Mouse (Mus musculus) hindbrain, embryonic 12.5 days (tissue): ENCODE data around the gene Rbfox1. TPM values are rescaled to one million over a fixed set of nuclear protein-coding genes. Genes with fewer than 3 reads are reported as not detected.

Experiments used
- ATAC-seq: fragments of 200-750 bp; cut with Nextera tagmentation; 2 replicates; pipeline ENCODE4 v1.8.0; 2017; ENCODE audit warnings: moderate TSS enrichment; ENCODE audit not compliant: low FRiP score
- H3K27ac ChIP-seq: fragments of 300-500 bp; sonication (generic); 2 replicates; pipeline ENCODE4 v1.5.1; 2016; ENCODE audit warnings: mild to moderate bottlenecking
- H3K27me3 ChIP-seq: fragments of 300-500 bp; sonication (generic); 2 replicates; pipeline ENCODE4 v1.6.1; 2016; ENCODE audit warnings: mild to moderate bottlenecking
- H3K36me3 ChIP-seq: fragments of 300-500 bp; sonication (generic); 2 replicates; pipeline ENCODE4 v1.6.1; 2016; ENCODE audit warnings: mild to moderate bottlenecking
- H3K4me1 ChIP-seq: fragments of 300-500 bp; sonication (generic); 2 replicates; pipeline ENCODE4 v1.6.1; 2016
- H3K4me2 ChIP-seq: fragments of 300-500 bp; sonication (generic); replicated peaks from 2 replicates; pipeline ENCODE4 v1.6.1; 2016; ENCODE audit warnings: mild to moderate bottlenecking
- H3K4me3 ChIP-seq: fragments of 300-500 bp; sonication (generic); 2 replicates; pipeline ENCODE4 v1.5.1; 2016; ENCODE audit warnings: mild to moderate bottlenecking
- H3K9ac ChIP-seq: fragments of 300-500 bp; sonication (generic); 2 replicates; pipeline ENCODE4 v1.6.1; 2016; ENCODE audit warnings: mild to moderate bottlenecking, moderate library complexity
- H3K9me3 ChIP-seq: fragments of 300-500 bp; sonication (generic); replicated peaks from 2 replicates; pipeline ENCODE4 v1.6.1; 2016; ENCODE audit warnings: mild to moderate bottlenecking
- WGBS: fragments of 180-500 bp; shearing (Covaris S2); methylation state at CpG from one replicate; pipeline ENCODE4 v1.1.7; 2016; 5-methylcytosine and 5-hydroxymethylcytosine counted together
- polyA plus RNA-seq: library from polyadenylated mRNA; unstranded; fragments of >200 nt; fragmentation: Nextera tagmentation; extraction: Ambion mirVana; gene quantifications from 2 replicates; pipeline ENCODE4 v1.2.1, GENCODE M21; 2016

The Rbfox1 gene
- polyA plus RNA-seq, 1 experiment from 2014 or later = 50.1 TPM

DNA sequence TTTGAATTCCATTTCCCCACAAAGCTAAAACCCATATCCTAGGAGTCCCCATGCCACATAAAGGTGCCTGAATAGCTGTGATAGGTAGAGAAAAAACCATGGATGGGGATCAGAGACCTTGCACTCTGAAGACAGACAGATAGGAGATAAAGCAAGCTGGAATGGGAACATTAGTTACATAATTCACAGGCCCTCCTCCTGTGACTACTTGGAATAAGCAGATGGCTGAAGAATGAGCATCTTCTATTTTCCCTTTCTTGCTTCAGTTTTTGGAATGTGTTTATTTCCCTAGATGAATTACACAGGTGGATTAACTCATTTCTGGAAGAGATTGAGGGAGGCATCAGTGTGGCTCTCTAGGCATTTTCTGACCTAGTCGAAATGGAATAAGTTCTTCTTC, 672.6 kb downstream of the Rbfox1 start:
- Histone ChIP-seq H3K9ac (no peak overlapping the region), H3K9me3 (no peaks in the 10 kb centered on the region), H3K4me1 (no peaks in the 10 kb centered on the region), H3K4me3 (no peak overlapping the region), H3K27ac (no peak overlapping the region), H3K27me3 (no peaks in the 10 kb centered on the region), H3K4me2 (no peak overlapping the region), H3K36me3 (no peaks in the 10 kb centered on the region)
- ATAC-seq = no peak
- whole genome bisulfite sequencing = 92% methylated on average over 1 of the region's 1 CpGs

DNA sequence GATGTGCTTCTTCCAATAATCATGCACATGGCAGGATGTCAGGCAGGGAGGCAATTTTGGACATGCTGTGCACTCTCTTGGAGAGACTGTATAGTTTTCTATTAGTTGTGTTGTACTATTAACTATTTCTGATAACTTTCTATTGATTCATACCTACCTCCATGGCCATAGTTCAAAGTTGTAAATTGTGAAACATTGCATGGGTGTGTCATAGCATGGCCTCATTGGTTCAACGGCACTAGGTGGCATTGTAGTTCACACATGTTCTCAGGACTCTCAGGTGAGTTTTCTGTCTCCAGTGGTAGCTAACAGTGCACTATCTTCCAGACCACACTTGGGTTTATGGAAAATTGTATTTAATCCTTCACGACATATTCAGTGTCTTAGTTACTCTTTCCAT, 699.5 kb downstream of the Rbfox1 start:
- ATAC-seq = no peak
- no peak overlapping the region for H3K9ac ChIP-seq
- WGBS = 92% methylated on average over 2 of the region's 2 CpGs

DNA sequence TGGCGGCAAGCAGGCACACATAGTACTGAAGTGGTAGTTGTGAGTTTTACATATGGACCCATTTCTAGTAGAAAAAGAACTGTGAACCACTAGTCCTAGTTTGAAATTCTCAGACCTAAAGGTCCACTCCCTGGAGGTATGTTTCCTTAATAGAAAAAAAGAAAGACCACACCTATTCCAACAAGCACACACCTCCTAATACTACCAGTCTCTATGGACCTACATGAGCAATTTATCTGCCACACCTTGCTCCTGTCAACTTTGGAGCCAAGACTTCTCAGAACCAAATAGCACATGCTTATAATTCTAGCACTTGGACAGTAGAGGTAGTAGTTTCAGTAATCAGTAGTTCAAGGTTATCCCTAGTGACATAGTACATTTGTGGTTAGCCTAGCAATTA, 700.0 kb downstream of the Rbfox1 start:
- H3K9me3 ChIP-seq = no peaks in the 10 kb centered on the region
- no peaks in the 10 kb centered on the region for H3K4me1 ChIP-seq
- 92% methylated on average over 1 of the region's 1 CpGs for WGBS
- no peaks in the 10 kb centered on the region for H3K27me3 ChIP-seq
- H3K9ac ChIP-seq = no peak overlapping the region
- no peaks in the 10 kb centered on the region for H3K36me3 ChIP-seq
- H3K4me2 ChIP-seq = no peak overlapping the region
- H3K27ac ChIP-seq = no peak overlapping the region
- ATAC-seq = no peak
- no peak overlapping the region for H3K4me3 ChIP-seq

More for the DNA sequence above, 699.5 kb downstream of the Rbfox1 start:
- H3K9me3 ChIP-seq = no peaks in the 10 kb centered on the region
- no peaks in the 10 kb centered on the region for H3K36me3 ChIP-seq
- H3K27ac ChIP-seq = no peak overlapping the region
- H3K4me3 ChIP-seq = no peak overlapping the region
- H3K4me2 ChIP-seq = no peak overlapping the region
- H3K27me3 ChIP-seq = no peaks in the 10 kb centered on the region
- H3K4me1 ChIP-seq = no peaks in the 10 kb centered on the region

DNA sequence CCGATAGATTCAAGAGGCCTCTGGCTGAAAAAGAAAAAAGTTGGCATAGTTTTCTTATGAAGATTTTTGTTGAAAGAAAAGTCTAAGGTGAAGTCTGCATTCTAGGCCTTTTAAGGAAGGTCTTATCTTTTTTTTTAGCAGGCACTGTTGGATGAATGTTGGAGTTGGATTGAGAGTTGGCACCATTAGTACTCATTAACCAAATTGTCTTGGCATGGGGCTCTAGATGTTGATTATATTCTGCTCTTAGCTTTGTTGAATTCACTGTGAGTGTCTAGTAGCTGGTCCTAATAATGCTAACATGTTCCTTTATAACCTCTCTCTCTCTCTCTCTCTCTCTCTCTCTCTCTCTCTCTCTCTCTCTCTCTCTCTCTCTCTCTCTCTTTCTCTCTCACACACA, 731.4 kb downstream of the Rbfox1 start:
- Histone ChIP-seq H3K9me3 (no peaks in the 10 kb centered on the region), H3K27me3 (no peaks in the 10 kb centered on the region), H3K4me2 (no peak overlapping the region), H3K4me3 (no peak overlapping the region), H3K4me1 (no peaks in the 10 kb centered on the region), H3K9ac (no peak overlapping the region), H3K36me3 (no peaks in the 10 kb centered on the region), H3K27ac (no peak overlapping the region)
- ATAC-seq = no peak
- WGBS = 85% methylated on average over 1 of the region's 1 CpGs

DNA sequence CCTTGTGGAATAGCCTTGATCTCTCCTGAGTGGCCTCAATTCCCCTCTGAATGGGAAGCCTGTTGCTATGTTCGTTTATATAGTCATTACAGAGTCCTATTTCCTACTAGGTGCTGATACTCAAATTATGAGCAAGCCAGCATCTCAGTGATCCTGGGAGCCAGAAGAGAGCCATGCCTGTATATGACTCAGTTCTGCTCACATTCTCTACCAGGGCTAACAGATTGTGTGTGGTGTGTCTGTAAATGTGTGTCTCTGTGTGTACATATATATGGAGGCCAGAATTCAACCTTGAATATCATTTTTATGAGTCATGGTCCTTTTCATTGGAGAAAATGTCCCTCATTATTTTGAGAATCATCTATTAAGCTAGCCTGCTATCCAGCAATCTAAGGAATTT, 755.2 kb downstream of the Rbfox1 start:
- no peak for ATAC-seq
- no peak overlapping the region for H3K4me2 ChIP-seq
- H3K9me3 ChIP-seq = no peaks in the 10 kb centered on the region
- H3K9ac ChIP-seq = no peak overlapping the region
- no peak overlapping the region for H3K27ac ChIP-seq
- H3K4me1 ChIP-seq = no peaks in the 10 kb centered on the region
- H3K27me3 ChIP-seq = no peaks in the 10 kb centered on the region
- no peak overlapping the region for H3K4me3 ChIP-seq
- no peaks in the 10 kb centered on the region for H3K36me3 ChIP-seq
- WGBS = 77% methylated on average over 1 of the region's 1 CpGs

DNA sequence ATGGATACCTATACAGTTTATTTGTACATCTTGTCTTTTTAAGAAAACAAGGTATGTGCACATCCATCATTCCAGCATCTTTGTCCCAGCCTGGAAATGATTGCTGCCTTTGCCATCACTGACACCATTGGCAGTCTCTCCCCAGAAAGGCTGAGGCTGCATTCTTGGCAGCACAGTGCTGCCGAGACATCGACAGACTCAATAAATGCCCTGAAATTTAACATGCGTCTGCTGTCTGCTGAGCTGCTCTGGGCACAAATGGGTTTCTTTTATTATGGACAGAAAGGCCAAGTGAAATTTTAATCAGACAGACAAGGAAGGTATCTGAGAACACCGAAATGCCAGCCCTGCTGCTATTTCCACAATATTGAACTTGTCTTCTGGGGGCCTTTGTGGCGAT, 761.8 kb downstream of the Rbfox1 start:
- Histone ChIP-seq H3K36me3 (no peaks in the 10 kb centered on the region), H3K9me3 (no peaks in the 10 kb centered on the region), H3K9ac (no peak overlapping the region), H3K27me3 (no peaks in the 10 kb centered on the region), H3K4me2 (no peak overlapping the region), H3K4me1 (no peaks in the 10 kb centered on the region), H3K27ac (no peak overlapping the region), H3K4me3 (no peak overlapping the region)
- 57% methylated on average over 5 of the region's 5 CpGs for WGBS
- no peak for ATAC-seq

DNA sequence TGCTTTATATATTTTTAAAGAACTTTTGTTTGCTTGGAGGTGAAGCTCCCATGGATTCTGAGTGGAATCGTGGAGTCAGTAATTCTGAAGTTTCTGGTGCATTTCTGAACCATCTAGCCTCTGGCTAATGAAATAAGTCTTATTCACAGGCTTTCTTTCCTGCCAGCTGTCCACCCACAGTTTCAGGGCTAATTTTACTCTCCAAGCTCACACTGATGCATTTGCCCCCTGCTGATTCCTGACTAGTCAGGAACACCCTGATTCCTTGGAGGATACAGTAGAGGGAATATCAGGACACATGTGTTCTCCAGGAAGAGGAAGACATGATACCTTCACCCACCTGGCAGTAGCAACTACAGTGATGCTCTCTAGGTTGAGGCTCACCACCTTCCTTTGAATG, 763.6 kb downstream of the Rbfox1 start:
- Histone ChIP-seq H3K4me3 (no peak overlapping the region), H3K9me3 (no peaks in the 10 kb centered on the region), H3K4me2 (no peak overlapping the region), H3K27ac (no peak overlapping the region), H3K4me1 (no peaks in the 10 kb centered on the region), H3K9ac (no peak overlapping the region), H3K27me3 (no peaks in the 10 kb centered on the region), H3K36me3 (no peaks in the 10 kb centered on the region)
- no peak for ATAC-seq
- WGBS = 83% methylated on average over 1 of the region's 1 CpGs

DNA sequence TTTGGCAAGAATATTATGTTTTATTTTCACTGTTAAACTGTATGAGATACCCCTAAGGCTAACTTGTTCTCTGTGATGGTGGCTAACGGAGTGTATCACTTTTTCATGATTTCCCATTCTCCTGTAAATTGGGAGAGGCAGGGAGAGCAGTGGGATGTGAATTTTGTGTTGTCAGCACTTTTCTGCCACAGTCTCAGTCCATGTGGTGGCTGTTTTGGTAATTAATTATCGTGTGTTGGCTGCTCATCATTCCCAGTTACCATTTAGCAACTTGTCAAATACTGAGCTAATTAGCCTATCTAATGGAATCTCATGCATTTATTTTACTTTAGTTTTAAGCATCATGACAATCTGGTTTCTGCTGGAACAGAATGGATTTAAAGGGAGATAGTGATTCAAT, 773.4 kb downstream of the Rbfox1 start:
- Histone ChIP-seq H3K4me2 (no peak overlapping the region), H3K4me3 (no peak overlapping the region), H3K4me1 (no peaks in the 10 kb centered on the region), H3K27ac (no peak overlapping the region), H3K27me3 (no peaks in the 10 kb centered on the region), H3K9me3 (peaks cover 11% of the 10 kb centered on the region), H3K36me3 (no peaks in the 10 kb centered on the region), H3K9ac (no peak overlapping the region)
- 70% methylated on average over 2 of the region's 2 CpGs for WGBS
- no peak for ATAC-seq

DNA sequence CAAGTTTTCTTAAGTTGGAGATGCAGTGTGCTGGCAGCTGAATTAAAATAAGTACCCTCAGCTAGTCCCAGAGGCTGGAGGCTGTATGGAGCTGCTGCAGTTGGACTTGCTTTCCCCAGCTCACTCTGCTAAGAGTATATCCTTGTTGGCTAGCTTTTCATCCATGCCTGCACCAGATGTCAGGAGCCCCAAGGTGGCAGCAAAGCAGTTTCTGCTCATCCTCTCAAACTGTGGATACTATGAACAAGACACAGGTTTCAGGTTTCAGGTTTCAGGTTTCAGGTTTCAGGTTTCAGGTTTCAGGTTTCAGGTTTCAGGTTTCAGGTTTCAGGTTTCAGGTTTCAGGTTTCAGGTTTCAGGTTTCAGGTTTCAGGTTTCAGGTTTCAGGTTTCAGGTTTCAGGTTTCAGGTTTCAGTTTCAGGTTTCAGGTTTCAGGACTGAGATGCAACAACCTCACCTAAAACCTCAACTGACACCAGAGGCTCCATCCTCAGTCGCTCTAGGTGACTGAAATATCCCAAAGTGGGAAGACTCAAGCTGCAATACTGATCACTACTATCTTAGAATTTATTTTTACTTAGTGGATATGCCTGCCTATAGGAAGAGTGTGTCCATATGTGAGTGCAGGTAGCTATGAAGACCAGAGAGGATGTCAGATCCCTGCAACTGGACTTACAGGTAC, 801.1 kb downstream of the Rbfox1 start:
- Histone ChIP-seq H3K4me3 (no peak overlapping the region), H3K27me3 (no peaks in the 10 kb centered on the region), H3K4me1 (no peaks in the 10 kb centered on the region), H3K9ac (no peak overlapping the region), H3K36me3 (no peaks in the 10 kb centered on the region), H3K4me2 (no peak overlapping the region), H3K27ac (no peak overlapping the region), H3K9me3 (no peaks in the 10 kb centered on the region)
- 91% methylated on average over 1 of the region's 1 CpGs for WGBS
- ATAC-seq = no peak

DNA sequence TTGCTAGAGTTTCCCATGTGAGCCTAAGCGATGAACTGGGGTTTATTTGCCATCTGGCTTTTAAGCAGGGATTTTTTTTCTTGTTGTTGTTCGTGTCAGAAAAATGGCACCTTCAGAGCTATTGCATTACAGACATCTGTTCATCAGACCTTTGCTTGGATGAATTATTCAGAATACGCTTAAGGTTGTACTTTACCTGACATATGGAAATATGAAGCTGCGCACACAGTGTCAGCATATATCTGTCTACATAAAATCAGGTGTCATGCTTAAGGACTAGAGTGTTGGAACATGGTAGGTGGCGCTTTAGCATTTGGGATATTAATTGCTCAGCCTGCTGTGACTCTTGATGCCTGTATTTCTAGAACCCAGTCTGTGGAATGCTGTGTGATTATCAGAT, 819.7 kb downstream of the Rbfox1 start:
- WGBS = 91% methylated on average over 5 of the region's 5 CpGs
- H3K27ac ChIP-seq = no peak overlapping the region
- no peaks in the 10 kb centered on the region for H3K9me3 ChIP-seq
- ATAC-seq = no peak
- H3K4me3 ChIP-seq = no peak overlapping the region
- no peaks in the 10 kb centered on the region for H3K36me3 ChIP-seq
- no peak overlapping the region for H3K9ac ChIP-seq
- H3K4me2 ChIP-seq = no peak overlapping the region
- no peaks in the 10 kb centered on the region for H3K27me3 ChIP-seq
- no peaks in the 10 kb centered on the region for H3K4me1 ChIP-seq

DNA sequence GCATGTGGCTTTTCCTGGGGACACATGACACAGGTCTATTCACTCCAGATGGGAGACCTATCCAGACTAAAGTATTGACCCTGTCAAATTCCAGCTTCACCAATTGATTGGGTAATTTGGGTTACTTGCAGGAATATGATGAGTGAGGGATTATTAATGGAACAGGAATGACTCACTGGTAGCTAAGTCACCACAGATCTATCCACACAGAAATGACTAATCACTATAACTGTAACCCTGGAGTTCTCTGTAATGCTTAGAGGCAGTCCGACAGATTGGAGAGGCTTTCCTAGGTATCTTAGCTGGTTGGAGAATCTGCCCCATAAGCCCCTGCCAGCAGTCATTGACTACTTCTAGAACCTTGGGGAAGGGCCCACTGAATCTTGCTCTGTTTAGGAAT, 827.2 kb downstream of the Rbfox1 start:
- Histone ChIP-seq H3K27ac (no peak overlapping the region), H3K4me1 (no peaks in the 10 kb centered on the region), H3K4me3 (no peak overlapping the region), H3K27me3 (no peaks in the 10 kb centered on the region), H3K4me2 (no peak overlapping the region), H3K9ac (no peak overlapping the region), H3K36me3 (no peaks in the 10 kb centered on the region), H3K9me3 (no peaks in the 10 kb centered on the region)
- 100% methylated on average over 1 of the region's 1 CpGs for WGBS
- ATAC-seq = no peak

DNA sequence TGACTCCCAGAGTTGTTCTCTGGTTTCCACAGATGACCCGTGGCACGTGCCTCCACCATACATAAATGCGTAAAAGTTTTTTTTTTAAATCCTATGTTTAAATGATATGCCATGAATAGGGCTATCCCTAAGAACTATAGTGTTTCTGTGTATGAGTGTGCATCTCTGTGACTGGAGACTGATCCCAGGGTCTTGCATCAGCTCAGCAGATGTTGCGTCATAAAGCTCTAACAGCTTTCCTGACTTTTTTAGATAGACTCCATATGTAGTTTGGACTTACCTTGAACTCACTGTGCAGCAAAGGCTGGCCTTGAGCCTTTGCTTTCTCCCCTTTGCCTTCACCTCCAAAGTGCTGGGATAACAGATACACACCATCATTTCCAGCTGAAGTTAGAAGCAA, 830.1 kb downstream of the Rbfox1 start:
- 94% methylated on average over 4 of the region's 4 CpGs for WGBS
- H3K9ac ChIP-seq = no peak overlapping the region

DNA sequence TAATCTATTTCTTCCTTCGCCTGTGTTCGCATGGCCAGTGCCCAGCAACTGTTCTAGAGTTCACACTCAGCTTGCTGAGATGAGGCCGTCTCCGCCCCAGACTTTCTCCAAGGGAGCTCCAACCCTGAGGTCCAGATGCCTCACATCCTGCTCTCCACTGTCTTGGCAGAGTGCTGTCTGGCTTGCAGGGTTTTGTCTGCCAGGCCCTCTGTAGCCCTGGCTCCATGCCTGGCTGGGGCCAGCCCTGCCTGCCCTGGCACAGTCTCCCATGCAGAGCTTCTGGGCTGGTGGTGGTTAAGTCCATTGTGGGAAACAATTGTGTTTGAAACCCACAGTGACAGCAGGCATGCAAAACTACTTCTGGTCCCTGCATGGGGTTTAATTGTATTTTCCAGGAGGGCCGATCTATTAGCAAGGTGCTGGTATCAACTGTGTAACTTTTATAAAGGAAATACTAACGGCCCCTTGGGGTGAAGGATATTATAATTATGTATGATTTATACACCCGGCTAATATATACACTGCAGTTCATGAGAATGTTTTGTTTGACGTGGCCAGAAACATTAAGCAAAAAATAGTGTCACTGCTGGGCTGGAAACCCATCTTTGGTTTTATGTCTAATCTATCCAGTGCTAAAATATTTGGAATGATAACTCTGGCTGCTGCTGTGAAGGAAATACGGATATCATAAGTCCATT, 831.2 kb downstream of the Rbfox1 start:
- H3K27me3 ChIP-seq = no peaks in the 10 kb centered on the region
- H3K4me1 ChIP-seq = no peaks in the 10 kb centered on the region
- no peak overlapping the region for H3K4me2 ChIP-seq
- no peaks in the 10 kb centered on the region for H3K36me3 ChIP-seq
- no peaks in the 10 kb centered on the region for H3K9me3 ChIP-seq
- no peak overlapping the region for H3K27ac ChIP-seq
- H3K9ac ChIP-seq = no peak overlapping the region
- no peak for ATAC-seq
- 78% methylated on average over 9 of the region's 9 CpGs for WGBS
- H3K4me3 ChIP-seq = no peak overlapping the region

More for the DNA sequence above, 830.1 kb downstream of the Rbfox1 start:
- Histone ChIP-seq H3K4me1 (no peaks in the 10 kb centered on the region), H3K9me3 (no peaks in the 10 kb centered on the region), H3K4me3 (no peak overlapping the region), H3K27me3 (no peaks in the 10 kb centered on the region), H3K4me2 (no peak overlapping the region), H3K27ac (no peak overlapping the region), H3K36me3 (no peaks in the 10 kb centered on the region)
- no peak for ATAC-seq
